Mouse (Mus musculus): ENCODE results near the gene Relt. TPM values are rescaled to one million over a fixed set of nuclear protein-coding genes. Genes with fewer than 3 reads are reported as not detected.
A peak's percentile ranks its signal among the peaks of the same experiment; 100 is the strongest.

Gene Relt
- polyA plus RNA-seq, 1 experiment from 2014 or later, result 1.2 TPM

DNA sequence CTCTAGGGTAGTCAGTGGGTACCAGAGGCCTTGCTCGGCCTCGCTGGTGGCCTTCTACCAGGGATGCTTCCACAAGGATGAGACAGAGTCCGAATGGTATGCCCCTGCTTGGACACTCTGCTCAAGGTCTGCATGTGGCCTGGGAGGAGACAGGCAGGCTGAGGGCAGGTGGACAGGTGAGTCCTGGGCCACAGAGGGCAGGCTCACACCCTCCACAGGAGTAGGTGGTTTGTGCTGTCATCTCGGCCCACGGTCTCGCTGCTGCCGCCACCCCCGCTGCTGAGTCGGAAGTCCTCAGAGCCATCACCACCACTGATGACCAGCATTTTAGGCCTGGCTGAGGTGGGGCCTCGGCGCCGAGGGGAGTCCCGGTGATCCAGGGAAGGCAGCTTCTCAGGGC lies 10.0 kb upstream of the Relt start:
- Histone ChIP-seq H3K27ac (replicated peaks) (no peak overlapping the region), H3K27me3 (ENCODE audit: control insufficient read depth, insufficient read depth, low read length) (no peaks in the 10 kb centered on the region), H3K9ac (ENCODE audit: low read length) (no peak overlapping the region), H3K9me3 (ENCODE audit: control insufficient read depth, low read length) (no peaks in the 10 kb centered on the region), H3K4me2 (replicated peaks; ENCODE audit: low read depth) (no peak overlapping the region), H3K36me3 (ENCODE audit: control insufficient read depth, insufficient read depth, low read length) (peaks cover 11% of the 10 kb centered on the region), H3K4me1 (replicated peaks; ENCODE audit: control insufficient read depth, insufficient read depth) (no peaks in the 10 kb centered on the region), H3K4me3 (ENCODE audit: low read depth, low read length) (no peak overlapping the region)
- DNase-seq (ENCODE audit: low spot score), result no peak
- no peak for ATAC-seq (ENCODE audit: low FRiP score, low TSS enrichment)
- WGBS, result 90% methylated on average over 13 of the region's 13 CpGs
- TF ChIP-seq CTCF (IDR thresholded peaks at IDR 0.05; ENCODE audit: low read depth) (no peak), EP300 (optimal IDR thresholded peaks at IDR 0.05) (no peak)

GRCm38 (mm10) chr7:100871892-100872291 lies 8.6 kb upstream of the Relt start:
- ATAC-seq (ENCODE audit: low FRiP score, low TSS enrichment) (no peak), DNase-seq (ENCODE audit: low spot score) (no peak)
- Histone ChIP-seq H3K4me1 (replicated peaks; ENCODE audit: control insufficient read depth, insufficient read depth) (no peaks in the 10 kb centered on the region), H3K4me2 (replicated peaks; ENCODE audit: low read depth) (no peak overlapping the region), H3K4me3 (ENCODE audit: low read depth, low read length) (no peak overlapping the region), H3K27ac (replicated peaks) (no peak overlapping the region), H3K9ac (ENCODE audit: low read length) (no peak overlapping the region), H3K9me3 (ENCODE audit: control insufficient read depth, low read length) (no peaks in the 10 kb centered on the region), H3K36me3 (ENCODE audit: control insufficient read depth, insufficient read depth, low read length) (peaks cover 11% of the 10 kb centered on the region), H3K27me3 (ENCODE audit: control insufficient read depth, insufficient read depth, low read length) (no peaks in the 10 kb centered on the region)
- TF ChIP-seq EP300 (optimal IDR thresholded peaks at IDR 0.05) (no peak), CTCF (IDR thresholded peaks at IDR 0.05; ENCODE audit: low read depth) (no peak)
- WGBS, result 69% methylated on average over 5 of the region's 5 CpGs

GRCm38 (mm10) chr7:100871355-100871754 lies 8.1 kb upstream of the Relt start:
- no peaks in the 10 kb centered on the region for H3K4me1 ChIP-seq (replicated peaks; ENCODE audit: control insufficient read depth, insufficient read depth)
- H3K27me3 ChIP-seq (ENCODE audit: control insufficient read depth, insufficient read depth, low read length), result no peaks in the 10 kb centered on the region
- H3K9me3 ChIP-seq (ENCODE audit: control insufficient read depth, low read length), result no peaks in the 10 kb centered on the region
- WGBS, result 81% methylated on average over 4 of the region's 4 CpGs
- no peak overlapping the region for H3K4me2 ChIP-seq (replicated peaks; ENCODE audit: low read depth)
- no peak overlapping the region for H3K27ac ChIP-seq (replicated peaks)
- H3K9ac ChIP-seq (ENCODE audit: low read length), result no peak overlapping the region
- H3K36me3 ChIP-seq (ENCODE audit: control insufficient read depth, insufficient read depth, low read length), result peaks cover 11% of the 10 kb centered on the region
- ATAC-seq (ENCODE audit: low FRiP score, low TSS enrichment), result no peak
- no peak overlapping the region for H3K4me3 ChIP-seq (ENCODE audit: low read depth, low read length)
- DNase-seq (ENCODE audit: low spot score), result no peak
- TF ChIP-seq EP300 (optimal IDR thresholded peaks at IDR 0.05) (no peak), CTCF (IDR thresholded peaks at IDR 0.05; ENCODE audit: low read depth) (no peak)

DNA sequence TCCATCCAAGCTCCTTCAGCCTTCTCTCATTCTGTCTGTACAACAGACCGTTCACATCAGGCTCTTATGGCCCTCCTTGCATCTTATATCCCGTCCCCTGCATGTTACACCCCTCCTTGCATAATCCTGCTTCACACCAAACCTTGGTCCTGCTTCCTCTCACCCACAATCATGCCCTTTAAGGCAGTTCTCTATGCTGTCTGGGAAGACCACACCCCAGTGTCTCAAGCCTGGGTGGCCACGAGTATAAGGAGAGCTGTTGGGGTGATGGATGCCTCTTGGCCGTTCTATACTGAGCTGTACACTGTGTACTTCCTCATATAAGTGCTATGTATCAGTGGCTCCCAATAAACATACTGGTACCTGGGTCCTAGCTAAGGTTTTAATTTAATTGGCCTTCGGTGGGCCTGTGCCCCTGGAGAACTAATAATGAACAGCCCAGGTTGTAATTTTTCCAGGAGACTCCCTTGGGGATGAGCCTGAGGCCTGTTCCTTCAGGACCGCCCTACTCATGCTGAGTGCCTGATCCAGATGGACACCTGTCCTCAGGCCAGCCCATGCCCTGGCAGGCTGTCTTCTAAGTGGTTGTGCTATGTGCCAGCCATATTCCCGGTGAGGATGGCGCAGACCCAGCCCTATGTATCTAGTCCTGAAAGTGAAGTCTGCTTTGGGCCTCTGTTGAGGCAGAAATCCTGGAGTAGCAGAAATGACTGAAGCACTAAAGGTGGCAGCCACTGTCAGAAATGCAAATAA lies 6.8 kb upstream of the Relt start:
- H3K36me3 ChIP-seq (ENCODE audit: control insufficient read depth, insufficient read depth, low read length), result peaks cover 11% of the 10 kb centered on the region

DNA sequence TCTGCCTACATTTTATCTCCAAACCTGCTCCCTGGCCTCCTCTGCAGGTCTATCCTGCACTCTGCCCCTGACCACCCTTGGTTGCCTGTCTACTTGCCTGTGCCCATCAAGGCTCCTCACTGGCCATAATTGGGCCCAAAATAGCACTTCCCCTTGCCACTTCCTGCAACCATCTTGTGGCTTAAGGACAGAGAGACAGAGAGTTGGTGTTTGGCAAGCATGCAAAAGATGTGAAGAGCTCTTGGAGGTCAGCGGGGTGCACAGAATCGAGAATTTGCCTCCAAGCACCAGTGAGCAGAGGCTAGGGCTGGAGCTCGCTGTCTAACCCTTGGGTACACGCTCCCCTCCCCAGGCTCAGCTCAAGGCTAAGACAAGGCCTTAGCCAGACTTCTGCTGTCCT lies 5.3 kb upstream of the Relt start:
- Histone ChIP-seq H3K9ac (ENCODE audit: low read length) (no peak overlapping the region), H3K9me3 (ENCODE audit: control insufficient read depth, low read length) (no peaks in the 10 kb centered on the region), H3K4me2 (replicated peaks; ENCODE audit: low read depth) (no peak overlapping the region), H3K27ac (replicated peaks) (0 out of 2 replicates have a peak overlapping the region, but pooled peaks have one; percentile 18), H3K4me3 (ENCODE audit: low read depth, low read length) (no peak overlapping the region), H3K36me3 (ENCODE audit: control insufficient read depth, insufficient read depth, low read length) (peaks cover 10% of the 10 kb centered on the region), H3K27me3 (ENCODE audit: control insufficient read depth, insufficient read depth, low read length) (no peaks in the 10 kb centered on the region), H3K4me1 (replicated peaks; ENCODE audit: control insufficient read depth, insufficient read depth) (no peaks in the 10 kb centered on the region)
- no peak for TF ChIP-seq CTCF (IDR thresholded peaks at IDR 0.05; ENCODE audit: low read depth)
- TF ChIP-seq EP300 (optimal IDR thresholded peaks at IDR 0.05), result no peak
- 69% methylated on average over 4 of the region's 4 CpGs for WGBS
- ATAC-seq (ENCODE audit: low FRiP score, low TSS enrichment), result no peak
- no peak for DNase-seq (ENCODE audit: low spot score)

More for the DNA sequence above, 6.8 kb upstream of the Relt start:
- Histone ChIP-seq H3K4me3 (ENCODE audit: low read depth, low read length) (no peak overlapping the region), H3K27ac (replicated peaks) (no peak overlapping the region), H3K9me3 (ENCODE audit: control insufficient read depth, low read length) (no peaks in the 10 kb centered on the region), H3K4me2 (replicated peaks; ENCODE audit: low read depth) (no peak overlapping the region), H3K27me3 (ENCODE audit: control insufficient read depth, insufficient read depth, low read length) (no peaks in the 10 kb centered on the region), H3K9ac (ENCODE audit: low read length) (no peak overlapping the region), H3K4me1 (replicated peaks; ENCODE audit: control insufficient read depth, insufficient read depth) (no peaks in the 10 kb centered on the region)
- ATAC-seq (ENCODE audit: low FRiP score, low TSS enrichment) (no peak), DNase-seq (ENCODE audit: low spot score) (no peak)
- no peak for TF ChIP-seq EP300 (optimal IDR thresholded peaks at IDR 0.05)
- no peak for TF ChIP-seq CTCF (IDR thresholded peaks at IDR 0.05; ENCODE audit: low read depth)
- 72% methylated on average over 8 of the region's 8 CpGs for WGBS

GRCm38 (mm10) chr7:100867561-100867960 lies 4.3 kb upstream of the Relt start:
- H3K9ac ChIP-seq (ENCODE audit: low read length), result no peak overlapping the region
- H3K27ac ChIP-seq (replicated peaks), result no peak overlapping the region
- ATAC-seq (ENCODE audit: low FRiP score, low TSS enrichment) (no peak), DNase-seq (ENCODE audit: low spot score) (no peak)
- H3K9me3 ChIP-seq (ENCODE audit: control insufficient read depth, low read length), result no peaks in the 10 kb centered on the region
- H3K4me3 ChIP-seq (ENCODE audit: low read depth, low read length), result no peak overlapping the region
- H3K4me2 ChIP-seq (replicated peaks; ENCODE audit: low read depth), result no peak overlapping the region
- H3K4me1 ChIP-seq (replicated peaks; ENCODE audit: control insufficient read depth, insufficient read depth), result no peaks in the 10 kb centered on the region
- H3K27me3 ChIP-seq (ENCODE audit: control insufficient read depth, insufficient read depth, low read length), result no peaks in the 10 kb centered on the region
- 40% methylated on average over 2 of the region's 2 CpGs for whole genome bisulfite sequencing
- peaks cover 5% of the 10 kb centered on the region for H3K36me3 ChIP-seq (ENCODE audit: control insufficient read depth, insufficient read depth, low read length)
- no peak for TF ChIP-seq EP300 (optimal IDR thresholded peaks at IDR 0.05)
- no peak for TF ChIP-seq CTCF (IDR thresholded peaks at IDR 0.05; ENCODE audit: low read depth)

Data from stomach, postnatal 0 days (tissue).